Mouse (Mus musculus) heart, adult 9 months (tissue): ENCODE data around the gene Nphp3.

ENCODE experiments used
- DNase-seq, 2 experiments: peaks; one replicate each; pipeline ENCODE4 v3.0.0; 2022; ENCODE audit warnings: low spot score in 2 of 2

Nphp3 gene

DNA sequence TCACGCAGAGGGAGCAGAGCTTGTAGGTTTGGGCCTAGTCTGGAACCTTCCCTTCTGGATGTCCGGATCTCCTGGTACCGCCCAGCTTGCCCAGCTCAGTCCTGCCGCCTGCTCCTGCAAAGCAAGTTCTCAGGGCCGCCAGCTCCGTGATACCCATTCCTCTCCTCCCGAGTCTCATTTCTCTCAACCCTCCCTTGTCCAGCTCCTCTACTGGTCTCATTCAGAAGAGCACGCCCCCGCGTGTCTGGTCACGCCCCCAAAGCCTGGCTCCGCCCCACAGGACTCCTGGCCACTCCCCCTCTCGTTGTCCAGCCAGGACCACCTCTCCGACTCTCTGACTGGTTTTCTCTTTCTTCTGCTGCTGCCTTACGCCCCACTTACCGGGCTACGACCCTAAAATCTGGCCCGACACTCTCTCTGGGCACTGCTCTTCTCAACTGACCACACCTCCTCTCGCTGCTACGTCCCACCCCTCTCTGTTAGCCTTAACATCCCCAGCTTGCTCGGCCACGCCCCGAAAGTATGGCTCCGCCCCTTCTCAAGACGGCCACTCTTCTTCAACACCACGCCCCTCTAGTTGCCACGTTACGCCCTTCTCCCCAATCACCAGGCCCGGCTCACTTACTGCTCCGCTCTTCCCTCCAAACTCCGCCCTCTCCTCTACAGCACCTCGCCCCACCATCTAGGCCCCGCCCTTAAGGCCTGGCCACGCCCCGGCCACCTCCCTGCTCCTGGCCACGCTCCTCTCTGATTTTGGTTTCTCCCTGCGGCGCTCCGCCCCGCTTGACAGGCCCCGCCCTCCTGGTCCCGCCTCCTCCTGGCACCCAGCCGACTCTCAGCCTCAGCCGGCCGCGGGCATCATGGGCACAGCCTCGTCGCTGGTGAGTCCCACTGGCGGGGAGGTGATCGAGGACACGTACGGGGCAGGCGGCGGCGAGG lies at the start of gene Nphp3:
Gene Nphp3 (plus strand): TSS at position 624 of the 939 bp plus-strand sequence.
- DNase-seq: peak; percentile 100

DNA sequence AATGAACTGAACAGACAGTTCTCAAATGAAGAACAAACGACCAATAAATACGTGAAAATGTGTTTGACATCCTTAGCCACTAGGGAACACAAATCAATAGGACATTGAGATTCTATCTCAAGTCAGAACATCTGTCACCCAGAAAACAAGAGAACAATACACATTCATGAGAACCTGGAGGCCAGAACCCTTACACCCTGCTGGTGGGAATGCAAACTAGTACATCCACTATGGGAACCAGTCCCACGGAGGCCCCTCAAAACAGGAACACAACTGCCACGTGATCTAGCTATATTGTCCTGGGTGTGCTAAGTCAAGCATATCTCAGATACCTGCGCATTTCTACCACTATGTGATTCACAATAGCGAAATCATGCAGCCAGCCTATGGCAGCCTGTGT lies 43.6 kb upstream of the Nphp3 start:
- no peak for DNase-seq

DNA sequence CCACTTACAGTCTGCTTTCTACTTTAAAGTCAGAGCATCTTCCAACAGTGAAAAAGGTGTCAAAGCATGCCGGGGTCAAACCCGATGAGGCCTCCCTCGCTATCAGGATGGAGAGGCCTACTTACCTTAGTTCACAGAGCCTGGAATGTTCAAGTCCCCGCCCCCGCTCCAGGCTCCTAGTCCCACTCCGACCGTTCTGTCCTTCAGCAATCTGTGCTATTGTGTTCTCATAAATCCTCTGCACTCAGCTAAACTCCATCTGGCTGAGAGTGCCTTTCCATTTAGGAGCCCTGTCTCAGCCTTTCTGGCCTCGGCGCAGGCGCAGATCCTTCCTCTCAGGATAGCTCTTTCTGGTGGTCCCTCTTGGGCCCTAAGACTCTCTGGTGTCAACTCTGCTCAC lies 42.4 kb upstream of the Nphp3 start:
- no peak for DNase-seq

DNA sequence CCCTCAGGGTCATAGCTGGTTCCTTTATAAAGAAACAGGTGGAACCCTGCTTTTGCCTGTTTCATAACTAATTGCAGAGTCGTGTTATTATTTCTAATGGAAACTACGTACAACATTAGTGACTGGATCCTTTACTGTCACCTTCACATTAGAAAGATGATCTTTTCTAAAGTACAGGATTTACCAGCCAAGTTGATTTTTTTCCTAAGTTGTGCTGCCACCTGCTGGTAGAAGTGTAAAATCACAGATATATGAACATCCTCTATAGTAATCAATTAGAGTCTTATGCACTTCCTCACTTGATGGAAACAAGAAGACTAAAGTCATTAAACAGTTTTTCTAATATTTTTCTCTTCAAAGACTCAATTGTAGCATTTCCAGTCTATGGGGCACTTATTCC lies 5.8 kb upstream of the Nphp3 start:
- DNase-seq: no peak

DNA sequence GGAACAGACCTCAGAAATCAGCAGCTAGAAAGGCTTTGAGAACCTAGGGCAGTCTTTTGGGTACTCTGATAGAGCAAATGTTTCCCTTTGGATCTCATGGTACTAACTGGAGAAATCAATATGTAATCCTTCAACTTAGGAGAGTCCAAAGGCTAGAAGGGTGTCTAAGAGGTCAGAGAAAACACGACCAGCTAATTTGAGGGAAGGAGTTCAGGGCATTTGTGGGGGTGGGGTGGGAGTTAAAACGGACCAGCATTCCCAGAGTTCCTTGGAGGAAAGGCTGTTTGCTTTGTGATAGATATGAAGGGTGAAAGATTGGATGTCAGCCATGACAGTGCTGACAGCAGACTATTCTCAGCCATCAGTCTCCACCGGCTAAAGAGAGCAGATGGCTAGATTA lies 1.7 kb upstream of the Nphp3 start:
- DNase-seq: no peak

DNA sequence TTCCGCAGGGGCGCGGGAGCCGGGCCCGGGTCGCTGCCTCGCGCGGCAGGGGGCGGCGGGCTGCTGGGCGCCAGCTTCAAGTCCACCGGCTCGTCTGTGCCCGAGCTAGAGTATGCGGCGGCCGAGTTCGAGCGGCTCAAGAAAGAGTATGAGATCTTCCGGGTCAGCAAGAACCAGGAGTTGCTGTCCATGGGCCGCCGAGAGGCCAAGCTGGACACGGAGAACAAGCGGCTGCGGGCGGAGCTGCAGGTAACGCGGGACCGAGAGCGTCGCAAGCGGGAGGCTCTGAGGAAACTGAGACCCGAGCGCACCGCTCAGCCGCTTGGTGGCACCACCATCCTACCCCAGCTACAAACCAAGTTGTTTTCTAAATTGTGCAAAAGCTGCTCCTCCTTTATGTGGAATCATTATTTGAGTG lies 578 bp downstream of the Nphp3 start:
- no peak for DNase-seq

DNA sequence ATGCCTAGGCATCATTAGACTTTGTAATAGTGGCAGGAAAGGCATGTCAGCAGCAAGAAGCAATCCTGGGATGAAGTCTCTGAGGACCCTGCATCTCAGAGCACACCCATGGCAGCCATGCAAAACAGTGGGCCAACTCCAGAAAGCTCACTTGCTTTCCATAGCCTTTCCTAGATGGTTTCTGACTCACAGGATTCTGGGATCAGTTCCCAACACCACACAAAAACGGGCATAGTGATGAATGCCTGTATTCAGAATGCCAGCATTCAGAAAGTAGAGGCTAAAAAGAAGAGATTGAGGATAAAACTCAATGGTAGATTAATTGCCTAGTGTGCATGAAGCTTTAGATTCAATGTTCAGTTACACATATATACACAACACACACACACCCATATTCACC lies 12.2 kb downstream of the Nphp3 start:
- DNase-seq: no peak

DNA sequence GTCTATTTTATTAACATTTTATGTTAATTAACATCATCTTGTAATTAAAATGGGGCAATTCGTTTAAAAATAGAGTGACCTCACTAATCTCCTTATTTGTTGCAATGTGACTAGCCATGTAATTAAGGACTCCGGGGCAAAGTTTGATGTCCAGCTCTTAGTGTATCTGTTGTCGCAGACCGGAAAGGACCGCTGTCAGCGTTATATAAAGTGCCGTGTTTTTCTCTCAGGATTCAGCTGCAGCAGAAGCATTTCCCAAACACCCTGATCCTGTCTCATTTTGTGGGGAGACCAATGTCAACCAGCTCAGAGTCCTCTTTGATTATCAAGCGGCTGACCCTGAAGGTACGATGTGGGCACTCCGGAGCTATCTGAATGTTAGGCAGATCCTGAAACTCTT lies 18.7 kb downstream of the Nphp3 start:
- no peak for DNase-seq

DNA sequence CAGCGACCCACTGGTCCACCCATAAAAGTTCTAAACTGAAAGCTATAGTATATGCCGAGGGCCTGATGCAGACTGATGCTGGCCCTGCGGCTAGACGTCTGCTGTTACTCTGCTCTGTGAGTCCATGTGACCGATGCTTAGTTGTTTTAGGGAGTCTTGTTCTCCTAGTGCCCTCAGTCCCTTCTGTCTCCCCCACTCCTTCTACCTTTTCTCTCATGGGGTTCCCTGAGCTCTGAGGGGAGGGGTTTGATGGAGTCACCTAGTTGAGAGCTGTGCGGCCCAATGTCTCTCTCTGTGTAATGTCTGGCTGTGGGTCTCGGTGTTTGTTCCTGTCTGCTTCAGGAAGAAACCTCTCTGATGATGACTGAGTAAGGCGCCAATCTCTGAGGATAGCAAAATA lies 24.8 kb downstream of the Nphp3 start:
- DNase-seq: no peak

DNA sequence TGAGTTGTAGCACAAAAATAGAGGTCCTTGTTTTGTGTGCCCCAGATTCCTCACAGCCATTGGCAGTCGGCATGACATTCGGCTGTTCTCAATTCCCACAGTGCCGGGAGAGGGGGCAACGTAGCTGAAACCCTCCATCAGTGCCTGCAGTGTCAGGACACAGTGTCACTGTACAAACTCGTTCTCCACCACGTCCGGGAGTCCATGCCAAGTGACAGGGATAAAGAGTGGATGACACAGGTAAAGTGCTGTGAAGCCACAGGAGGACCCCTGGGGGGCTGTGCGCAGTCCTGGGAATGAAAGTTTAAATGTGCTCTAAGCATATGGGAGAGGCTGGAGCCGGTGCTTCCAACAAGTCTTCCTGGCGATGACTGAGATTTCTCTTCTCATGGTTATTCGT lies 27.5 kb downstream of the Nphp3 start:
- DNase-seq: no peak

DNA sequence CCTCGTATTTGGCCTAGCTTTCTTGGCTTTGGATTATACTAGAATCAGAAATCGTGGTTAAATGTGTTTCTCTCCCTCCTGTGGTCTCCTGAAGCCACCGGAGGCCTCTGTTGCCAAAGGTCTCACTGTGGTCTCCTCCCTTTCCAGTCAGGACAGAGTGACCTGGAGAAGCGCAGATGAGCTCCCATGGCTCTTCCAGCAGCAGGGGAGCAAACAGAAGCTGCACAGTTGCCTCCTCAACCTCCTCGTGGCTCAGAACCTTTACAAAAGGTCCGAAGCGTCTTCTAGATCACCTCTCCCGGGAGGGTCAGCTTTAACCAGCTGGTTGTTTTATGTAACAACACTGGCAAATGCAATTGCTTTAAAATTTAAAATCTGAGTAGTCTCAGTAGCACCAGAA lies 31.9 kb downstream of the Nphp3 start:
- no peak for DNase-seq

DNA sequence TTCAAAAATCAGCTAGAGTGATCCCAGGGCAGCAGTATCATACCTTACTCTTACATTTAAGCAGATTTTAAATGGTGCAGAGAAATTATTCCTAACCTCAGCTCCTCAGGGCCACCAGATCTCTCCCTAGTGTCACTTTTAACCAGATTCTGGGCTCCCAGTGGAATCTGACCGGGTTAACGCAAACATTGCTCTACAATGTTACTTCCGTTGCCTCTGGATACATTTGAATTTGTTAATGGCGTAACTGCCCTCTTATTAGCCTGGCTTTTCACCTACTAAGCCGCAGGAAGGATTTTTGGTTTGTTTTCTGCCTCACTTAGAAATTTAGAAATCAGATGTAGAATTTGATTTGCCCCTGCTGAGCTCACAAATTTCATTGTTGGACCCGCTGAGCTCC lies 32.4 kb downstream of the Nphp3 start:
- DNase-seq: no peak

DNA sequence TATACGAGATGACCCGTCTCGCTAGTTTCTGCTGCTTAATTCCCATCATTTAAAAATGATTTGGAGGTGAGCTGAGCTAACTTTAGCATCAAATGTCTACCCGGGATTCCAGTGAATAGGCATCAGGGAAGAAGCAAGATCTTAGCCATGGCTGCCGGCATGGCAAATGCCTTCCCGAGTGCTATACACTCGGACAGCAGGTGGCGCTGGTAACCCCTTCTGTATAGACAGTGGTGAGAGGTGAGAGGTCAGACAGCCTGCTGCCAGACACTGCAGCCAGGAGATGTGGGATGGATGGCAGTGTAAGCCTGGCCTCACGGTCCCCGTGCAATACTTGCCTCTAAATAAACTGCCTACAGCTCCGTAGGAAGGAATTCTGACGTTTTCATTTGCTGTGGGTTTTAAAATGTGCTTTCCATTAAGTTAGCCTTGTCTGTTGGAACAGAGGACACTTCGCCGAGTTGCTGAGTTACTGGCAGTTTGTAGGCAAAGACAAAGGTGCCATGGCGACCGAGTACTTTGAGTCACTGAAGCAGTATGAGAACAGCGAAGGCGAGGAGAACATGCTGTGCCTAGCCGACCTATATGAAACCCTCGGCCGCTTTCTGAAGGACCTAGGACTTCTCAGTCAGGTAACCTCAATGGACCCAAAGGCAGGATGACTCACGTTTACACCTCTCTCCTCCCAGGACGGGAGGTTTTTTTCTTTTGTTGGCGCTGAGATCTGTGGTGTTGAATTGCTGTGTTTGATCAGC lies 33.1 kb downstream of the Nphp3 start:
- peak; percentile 28 to 50 for DNase-seq

DNA sequence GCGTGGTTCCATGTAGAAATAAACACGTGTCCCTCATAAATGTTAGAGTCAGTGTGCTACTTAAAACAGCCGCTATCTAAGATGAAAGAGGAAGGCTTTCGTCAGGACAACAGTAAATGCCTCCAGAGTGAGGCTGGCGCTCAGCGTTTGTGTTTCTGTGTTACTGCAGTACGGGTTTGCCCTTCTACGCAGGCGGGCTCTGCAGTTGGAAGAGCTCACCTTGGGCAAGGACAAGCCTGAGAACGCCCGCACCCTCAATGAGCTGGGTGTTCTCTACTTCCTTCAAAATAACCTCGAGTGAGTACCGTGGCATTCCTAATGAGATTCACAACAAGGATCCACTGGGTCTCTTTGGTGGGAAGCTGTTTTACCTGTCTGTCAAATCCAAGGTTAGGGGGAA lies 35.9 kb downstream of the Nphp3 start:
- DNase-seq: no peak

DNA sequence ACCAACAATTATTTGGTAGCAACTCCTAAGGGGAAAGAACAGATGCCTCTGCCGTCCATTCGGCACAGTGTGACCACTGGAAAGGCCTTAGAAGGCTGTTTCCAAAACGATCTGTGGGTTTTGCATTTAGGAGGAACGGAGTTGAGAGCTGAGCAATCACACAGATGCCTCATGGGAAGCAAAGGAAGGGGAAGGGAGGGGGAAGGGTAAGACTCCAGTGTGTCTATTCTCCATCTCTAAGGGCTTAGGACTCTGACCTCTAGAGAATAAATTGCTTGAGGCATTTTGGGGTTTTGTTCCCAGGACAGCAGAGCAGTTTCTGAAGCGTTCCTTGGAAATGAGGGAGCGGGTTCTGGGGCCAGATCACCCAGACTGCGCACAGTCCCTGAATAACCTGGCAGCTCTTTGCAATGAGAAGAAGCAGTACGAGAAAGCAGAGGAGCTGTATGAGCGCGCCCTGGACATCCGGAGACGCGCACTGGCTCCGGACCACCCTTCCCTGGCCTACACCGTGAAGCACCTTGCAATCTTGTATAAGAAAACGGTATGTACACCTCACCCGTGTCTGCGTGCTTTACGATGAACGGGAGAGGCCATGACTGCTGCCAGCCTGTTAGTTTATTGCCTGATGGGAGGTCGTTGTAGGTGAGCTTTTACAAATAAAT lies 36.8 kb downstream of the Nphp3 start:
- no peak for DNase-seq

DNA sequence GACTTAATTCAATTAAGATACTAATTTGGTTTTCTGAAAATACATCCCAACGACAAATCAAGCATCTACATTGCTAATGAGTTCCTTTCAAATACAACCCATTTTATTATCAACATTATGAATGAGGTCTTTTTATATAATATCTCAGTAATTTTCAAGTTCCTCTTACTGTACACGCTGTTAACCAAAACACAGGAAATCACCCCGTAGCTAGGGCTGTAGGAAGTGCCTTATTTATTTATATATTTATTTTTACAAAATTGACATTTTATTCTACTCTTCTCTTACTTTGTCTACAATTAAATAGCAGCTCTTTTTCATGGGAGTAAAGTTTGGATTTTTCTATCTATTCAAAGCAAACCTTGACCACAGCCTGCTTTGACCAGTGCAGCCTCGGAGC lies 37.4 kb downstream of the Nphp3 start:
- no peak for DNase-seq

DNA sequence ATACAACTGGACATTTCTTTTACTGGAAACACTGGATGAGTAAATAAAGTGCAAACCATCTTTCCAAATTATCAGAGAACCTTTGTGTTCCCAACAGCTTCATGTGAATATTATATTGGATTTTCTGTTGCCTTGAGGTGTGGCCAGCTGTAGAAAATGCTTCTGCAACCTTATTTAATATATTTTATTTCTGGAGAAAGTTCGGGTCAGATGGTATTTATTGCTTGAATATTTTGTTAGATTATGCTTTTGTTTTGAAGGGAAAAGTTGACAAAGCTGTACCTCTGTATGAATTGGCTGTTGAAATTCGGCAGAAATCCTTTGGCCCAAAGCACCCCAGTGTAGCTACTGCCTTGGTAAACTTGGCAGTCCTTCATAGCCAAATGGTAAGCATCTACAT lies 38.0 kb downstream of the Nphp3 start, which contains the start of gene Gm28305:
Gene Gm28305 (plus strand): TSS at position 301 of the 400 bp plus-strand sequence.
- DNase-seq: no peak

DNA sequence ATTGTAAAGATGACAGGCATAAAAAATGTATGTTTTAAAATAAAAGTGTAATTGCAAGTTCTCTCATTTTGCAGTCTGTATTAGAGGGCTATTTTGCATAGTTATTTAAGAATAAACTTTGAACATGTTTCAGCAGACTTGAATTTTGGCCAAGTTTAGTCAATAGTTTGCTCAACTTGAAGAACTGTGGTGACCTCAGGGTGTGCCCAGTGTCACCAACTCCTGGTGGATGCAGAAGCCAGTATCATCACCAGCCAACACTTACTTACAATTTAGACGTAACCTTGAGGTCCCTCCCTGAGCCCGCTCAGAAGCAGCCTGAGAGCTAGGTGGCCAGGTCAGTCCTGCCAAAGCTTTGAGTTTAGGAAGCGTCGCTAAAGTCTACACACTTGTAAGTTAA lies 41.3 kb downstream of the Nphp3 start:
- DNase-seq: no peak

DNA sequence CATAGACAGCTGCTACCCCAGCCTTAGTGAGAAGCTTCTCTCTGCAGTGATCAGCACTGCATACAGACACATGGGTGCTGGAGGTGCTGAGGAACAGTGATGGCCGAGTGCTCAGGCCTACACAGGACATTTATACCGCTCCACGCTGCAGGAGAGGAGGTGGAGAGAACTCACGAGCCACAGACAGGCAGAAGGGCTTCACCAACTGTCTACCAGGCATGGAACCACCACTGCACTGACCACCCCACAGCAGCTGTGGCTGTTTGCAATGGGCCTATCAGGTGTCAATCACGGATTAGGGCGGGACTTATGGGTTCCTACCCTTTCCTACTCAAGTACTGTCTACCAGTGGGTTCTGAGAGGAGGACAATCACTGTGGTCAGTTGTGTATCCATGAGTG lies 48.7 kb downstream of the Nphp3 start:
- DNase-seq: no peak

DNA sequence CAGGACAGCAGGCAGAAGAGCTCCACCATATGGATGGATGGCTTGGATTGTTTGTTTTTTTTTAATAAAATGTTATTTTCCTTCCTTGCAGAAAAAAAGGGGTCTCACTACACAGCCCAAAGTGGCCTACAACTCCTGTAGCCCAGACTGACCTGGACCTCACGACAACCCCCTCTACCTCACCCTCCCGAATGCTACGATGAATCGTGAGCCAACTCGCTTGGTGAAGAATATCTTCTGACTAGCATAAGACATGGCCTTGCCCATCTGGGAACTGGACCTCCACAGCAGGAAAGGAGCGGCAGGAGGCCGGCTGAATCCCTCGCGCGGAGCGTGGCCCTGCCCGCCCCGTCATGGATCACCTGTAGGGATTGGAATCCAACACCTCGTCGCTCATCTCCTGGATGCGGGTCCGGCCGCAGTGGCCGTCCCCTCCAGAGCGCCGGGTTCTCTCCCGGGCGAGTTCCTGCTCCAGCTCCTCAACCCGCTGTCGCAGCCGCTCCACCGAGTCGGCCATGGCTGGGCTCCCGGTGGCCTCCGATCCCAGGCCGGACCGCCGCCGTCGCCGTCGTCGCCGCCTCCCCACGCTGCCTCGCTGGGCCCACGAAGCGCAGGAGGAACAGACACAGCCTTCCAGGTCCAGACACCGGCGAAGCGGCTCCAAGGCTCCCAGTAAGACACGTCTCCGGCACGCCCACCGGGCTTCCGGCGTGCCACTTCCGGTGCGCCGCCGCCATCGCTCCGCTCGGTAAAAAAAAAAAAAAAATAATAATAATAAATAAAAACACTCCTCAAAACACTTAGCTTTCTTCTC lies 60.3 kb downstream of the Nphp3 start, which contains the start of gene Uba5:
Gene Uba5 (minus strand): TSS at position 705 of the 814 bp plus-strand sequence.
- peak in 1 of 2 experiments; percentile 32 for DNase-seq

DNA sequence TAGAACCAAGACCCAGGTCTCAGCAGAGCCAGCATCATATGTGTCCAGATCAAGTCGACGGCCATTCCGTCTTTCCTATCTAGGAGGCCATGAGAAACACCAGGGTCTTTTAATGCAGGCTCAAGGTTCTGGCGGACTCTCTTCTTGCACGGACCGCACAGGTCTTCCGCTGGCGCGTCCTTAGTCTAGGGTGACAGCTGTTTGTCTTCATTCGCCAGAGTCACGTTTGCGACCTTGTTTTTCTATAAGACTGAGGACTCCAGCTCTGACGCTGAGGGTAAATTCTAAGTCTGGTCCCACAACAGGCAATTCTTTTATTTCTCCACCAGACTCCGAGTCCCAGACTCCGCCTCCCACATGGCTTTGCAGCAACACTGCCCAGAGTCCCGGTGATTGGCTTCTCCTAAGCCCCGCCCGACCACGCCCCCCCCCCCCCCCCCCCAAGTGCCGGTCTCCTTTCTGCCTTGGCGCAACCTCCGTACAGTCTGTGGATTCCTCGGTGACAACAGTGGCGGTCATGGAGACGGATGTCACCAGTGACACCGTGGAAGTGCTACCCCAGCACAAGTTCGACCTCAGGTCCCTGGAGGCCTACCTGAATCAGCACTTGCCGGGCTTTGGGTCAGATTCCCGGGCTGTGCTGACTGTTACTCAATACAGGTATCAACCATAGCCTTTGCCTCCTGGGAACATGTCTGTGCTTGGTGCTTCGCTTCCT lies 61.1 kb downstream of the Nphp3 start, which contains the start of gene Acad11:
Gene Acad11 (plus strand): TSS at position 134 of the 718 bp plus-strand sequence.
- DNase-seq: peak; percentile 83 to 90
